Mouse (Mus musculus): ENCODE measurements at regions not wholly inside any gene's neighbourhood (a gene's known extent, or its start where the extent isn't known, plus 50 kb on each side); places are given as distances from the start of the nearest gene placed in this dataset.

GRCm38 (mm10) chr13:48436659-48437345, 76.4 kb downstream of the Zfp169 start:
- no peak for ATAC-seq (ENCODE audit: low TSS enrichment)

Measured in frontal cortex, adult (tissue).